Mouse (Mus musculus) lung, adult 2 months (tissue): Measurements from ENCODE around the gene Trim28. TPM values are rescaled to one million over a fixed set of nuclear protein-coding genes. Genes with fewer than 3 reads are reported as not detected.

Experiments
- DNase-seq: peaks from one replicate; pipeline ENCODE4 v3.0.0; 2022
- H3K4me1 ChIP-seq: fragments of 200-500 bp; 2 replicates; pipeline ENCODE4 v1.6.1; 2011; ENCODE audit warnings: low read length; ENCODE audit not compliant: control insufficient read depth, insufficient read depth
- H3K4me3 ChIP-seq: fragments of 200-500 bp; replicated peaks from 2 replicates; pipeline ENCODE3; 2011; ENCODE audit warnings: low read depth, mild to moderate bottlenecking, control low read depth, low read length; ENCODE audit errors: extremely low read depth
- CTCF ChIP-seq: fragments of 200-500 bp; IDR thresholded peaks from 2 replicates; pipeline ENCODE4 v1.5.1; 2011; ENCODE audit warnings: mild to moderate bottlenecking, low read length, control low read depth; ENCODE audit not compliant: insufficient read depth
- POLR2A ChIP-seq: fragments of 200-500 bp; IDR thresholded peaks from 2 replicates; pipeline ENCODE4 v1.6.1; 2011; ENCODE audit warnings: low read depth, mild to moderate bottlenecking, control low read depth, low read length, borderline replicate concordance; ENCODE audit errors: extremely low read depth
- WGBS: fragments of 180-500 bp; shearing (Covaris S2); methylation state at CpG from one replicate; pipeline ENCODE4 v1.1.7; 2018; 5-methylcytosine and 5-hydroxymethylcytosine counted together
- polyA plus RNA-seq: library from polyadenylated mRNA; depleted of rRNA; stranded (reverse); fragments of >200 nt; gene quantifications from 2 replicates; pipeline ENCODE4 v1.2.3, GENCODE M21; 2012

The Trim28 gene
- polyA plus RNA-seq, 1 experiment: 214 TPM

DNA sequence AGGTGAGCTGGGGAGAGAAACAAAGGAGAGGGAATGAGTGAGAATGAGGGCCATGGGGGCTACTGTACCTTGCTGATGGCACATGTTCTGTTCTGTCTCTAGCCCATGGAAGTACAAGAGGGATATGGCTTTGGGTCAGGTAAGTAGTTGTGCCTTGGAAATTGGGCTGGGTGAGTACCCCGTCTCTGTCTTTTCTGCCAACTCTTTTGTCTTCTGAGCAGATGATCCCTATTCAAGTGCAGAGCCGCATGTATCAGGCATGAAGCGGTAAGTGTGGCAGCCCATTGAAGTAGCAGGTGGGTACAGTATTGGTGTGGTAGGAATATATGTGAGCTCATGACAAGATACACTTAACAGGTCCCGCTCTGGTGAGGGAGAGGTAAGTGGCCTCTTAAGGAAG, 30.1 kb downstream of the Trim28 start:
- no peak for DNase-seq
- peaks cover 11% of the 10 kb centered on the region for H3K4me1 ChIP-seq
- TF ChIP-seq CTCF (no peak), POLR2A (no peak)
- no peak overlapping the region for H3K4me3 ChIP-seq
- 94% methylated on average over 4 of the region's 4 CpGs for WGBS

DNA sequence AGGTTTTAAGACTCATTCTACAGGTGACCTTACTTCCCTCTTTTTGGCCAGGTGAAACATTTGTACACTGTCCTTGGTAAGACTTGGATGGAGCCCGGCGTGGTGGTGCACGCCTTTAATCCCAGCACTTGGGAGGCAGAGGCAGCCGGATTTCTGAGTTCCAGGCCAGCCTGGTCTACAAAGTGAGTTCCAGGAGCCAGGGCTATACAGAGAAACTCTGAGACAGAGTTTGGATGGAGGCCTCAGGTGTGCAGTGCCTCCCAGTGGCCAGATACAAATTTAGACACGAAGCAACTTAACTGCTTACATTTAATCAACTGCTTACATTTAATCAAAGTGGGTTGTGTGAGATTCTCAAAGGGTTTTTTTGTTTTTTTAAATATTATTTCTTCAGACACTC, 32.2 kb downstream of the Trim28 start:
- peaks cover 7% of the 10 kb centered on the region; the same call in 1 of the 2 replicates for H3K4me1 ChIP-seq
- 61% methylated on average over 5 of the region's 5 CpGs for WGBS
- 0 out of 2 replicates have a peak, but pooled peaks have one; percentile 13 for TF ChIP-seq CTCF
- no peak for TF ChIP-seq POLR2A
- no peak for DNase-seq
- no peak overlapping the region for H3K4me3 ChIP-seq

DNA sequence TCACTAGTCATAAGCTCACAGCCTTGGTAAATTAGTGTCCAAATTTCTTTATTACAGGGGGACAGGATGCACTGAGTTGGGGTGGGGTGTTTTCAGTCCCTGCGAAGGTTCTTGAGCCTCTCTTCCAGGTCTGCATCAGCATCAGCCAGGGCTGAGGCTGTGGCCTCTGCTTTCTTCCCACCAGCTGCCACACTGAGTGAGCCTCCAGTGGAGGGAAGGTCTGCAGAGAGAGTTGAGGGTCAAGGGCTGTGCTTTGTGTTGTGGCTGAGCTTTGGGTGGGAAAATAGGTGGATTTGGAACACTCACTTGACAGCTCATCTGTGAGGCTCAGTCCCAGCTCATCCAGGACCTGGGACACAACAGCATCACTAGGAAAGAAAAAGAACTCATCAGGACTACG, 33.1 kb downstream of the Trim28 start:
- DNase-seq: no peak
- no peak for TF ChIP-seq CTCF
- TF ChIP-seq POLR2A: no peak
- WGBS: 66% methylated on average over 2 of the region's 2 CpGs
- no peak overlapping the region for H3K4me3 ChIP-seq
- peaks cover 7% of the 10 kb centered on the region; the same call in 1 of the 2 replicates for H3K4me1 ChIP-seq

DNA sequence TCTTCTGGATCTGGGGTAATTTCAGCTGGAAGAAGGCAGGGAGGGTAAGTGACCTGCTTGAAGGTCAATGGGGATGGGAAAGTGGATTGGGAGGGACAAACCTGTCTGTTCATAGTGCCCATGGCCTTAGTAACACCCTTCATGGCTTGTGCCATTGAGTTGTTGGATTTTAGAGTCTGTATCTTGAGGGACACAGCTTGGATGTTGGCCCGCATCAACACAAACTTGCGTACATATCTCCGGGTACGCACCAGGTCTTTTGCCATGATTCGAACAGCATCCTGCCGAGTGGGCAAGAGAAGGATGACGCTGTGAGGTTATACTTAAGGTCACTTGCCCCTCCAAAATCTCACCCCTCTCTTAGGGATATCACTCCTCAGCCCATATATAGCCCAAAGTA, 33.6 kb downstream of the Trim28 start:
- WGBS: 89% methylated on average over 7 of the region's 7 CpGs
- no peak for DNase-seq
- no peak for TF ChIP-seq CTCF
- no peak for TF ChIP-seq POLR2A
- Histone ChIP-seq H3K4me3 (no peak overlapping the region), H3K4me1 (peaks cover 7% of the 10 kb centered on the region; the same call in 1 of the 2 replicates)

DNA sequence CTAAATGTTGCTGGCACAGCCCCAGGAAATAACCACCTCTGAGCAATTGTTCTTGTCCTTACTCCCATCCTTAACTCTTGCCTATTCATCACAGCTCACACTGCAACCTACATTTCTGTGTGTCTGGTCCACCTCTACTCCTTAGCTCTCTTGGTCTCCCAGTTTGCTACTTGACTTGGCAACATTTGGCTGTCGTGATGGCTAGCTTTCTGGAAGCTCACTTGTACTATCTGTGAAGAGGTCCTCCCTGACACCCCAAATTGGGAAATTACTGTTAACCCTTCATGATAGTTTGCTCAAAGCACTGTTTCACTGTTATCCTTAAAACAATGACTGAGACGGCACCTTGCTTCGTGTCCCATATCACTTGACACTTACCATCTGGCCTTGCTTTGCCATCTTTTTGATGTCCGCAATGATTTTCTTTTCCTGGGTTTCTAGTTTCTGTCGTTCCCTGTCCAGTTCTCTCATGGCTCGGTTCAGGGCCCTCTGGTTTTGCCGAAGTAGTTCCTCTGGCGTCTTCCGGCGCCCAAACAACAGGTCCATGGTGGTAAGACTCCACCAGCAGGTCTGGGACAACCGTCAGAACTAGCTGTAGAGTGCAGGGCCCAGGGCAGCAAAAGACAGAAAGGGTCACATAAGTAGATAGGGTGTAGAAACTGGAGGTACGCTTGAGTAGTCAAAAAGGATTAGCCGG, 34.7 kb downstream of the Trim28 start:
- peak overlapping the region; percentile 89 for H3K4me3 ChIP-seq
- no peak for TF ChIP-seq POLR2A
- no peak for TF ChIP-seq CTCF
- H3K4me1 ChIP-seq: peaks cover 7% of the 10 kb centered on the region
- no peak for DNase-seq
- 35% methylated on average over 13 of the region's 13 CpGs for WGBS

DNA sequence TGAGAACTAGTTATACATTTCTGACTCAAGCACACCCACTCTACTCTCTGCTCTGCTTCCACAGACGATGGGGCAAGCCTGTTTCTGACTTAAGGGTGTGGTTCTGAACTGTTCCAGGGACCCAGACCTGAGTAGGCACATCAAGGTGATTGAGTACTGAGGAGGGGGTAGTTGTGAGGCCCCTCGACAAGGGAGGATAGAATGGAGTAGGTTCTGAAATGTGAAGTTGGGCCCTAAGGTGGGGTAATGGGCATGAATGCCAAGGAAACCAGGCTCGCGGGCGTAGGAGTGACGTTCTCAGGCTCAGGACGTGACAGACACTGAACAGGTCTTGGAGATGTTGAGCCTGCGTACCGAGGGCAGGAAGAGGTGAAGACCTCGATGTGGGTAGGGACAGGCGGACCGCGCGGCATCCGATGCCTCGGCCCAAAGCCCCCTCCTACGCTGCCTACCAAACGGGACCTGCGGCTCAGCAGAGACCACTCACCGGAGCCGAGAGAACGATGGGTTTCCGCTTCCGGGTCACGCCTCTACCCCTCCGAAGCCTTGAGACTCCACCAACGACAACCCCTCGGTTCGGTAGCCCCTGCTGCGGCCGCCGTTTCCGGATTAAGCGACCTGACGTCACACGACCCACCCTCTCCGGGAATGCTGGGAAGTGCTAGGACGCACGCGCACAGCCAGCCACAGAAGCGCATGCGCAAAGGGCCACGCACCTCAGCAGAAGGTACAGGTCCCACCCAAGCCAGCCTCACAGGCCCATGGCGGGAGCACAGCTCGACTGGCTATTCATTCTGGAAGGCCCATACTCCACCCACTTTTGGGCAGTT, 35.4 kb downstream of the Trim28 start, which contains the start of gene Chmp2a:
Chmp2a (minus strand) TSS at position 660 of the 830 bp plus-strand sequence.
- DNase-seq: peak; percentile 97
- Histone ChIP-seq H3K4me1 (peaks cover 10% of the 10 kb centered on the region), H3K4me3 (peak within 1 kb of the TSS; percentile 89)
- TF ChIP-seq POLR2A: peak; percentile 87
- TF ChIP-seq CTCF: no peak
- under 1% methylated on average over 45 of the region's 45 CpGs for WGBS

- WGBS: 74% methylated on average over 17 of the region's 17 CpGs
- no peak overlapping the region for H3K4me3 ChIP-seq
- peaks cover 10% of the 10 kb centered on the region for H3K4me1 ChIP-seq
- no peak for DNase-seq
- TF ChIP-seq POLR2A (no peak), CTCF (no peak)
These were observed 36.4 kb downstream of the Trim28 start for GRCm38 (mm10) chr7:13035211-13035855.

GRCm38 (mm10) chr7:13036806-13037205, 37.9 kb downstream of the Trim28 start:
- no peak for TF ChIP-seq CTCF
- TF ChIP-seq POLR2A: no peak
- H3K4me3 ChIP-seq: peak overlapping the region; percentile 86
- H3K4me1 ChIP-seq: peaks cover 10% of the 10 kb centered on the region
- WGBS: 26% methylated on average over 4 of the region's 4 CpGs
- no peak for DNase-seq

GRCm38 (mm10) chr7:13037366-13037765, 38.5 kb downstream of the Trim28 start:
- WGBS: under 1% methylated on average over 32 of the region's 33 CpGs
- no peak for TF ChIP-seq CTCF
- TF ChIP-seq POLR2A: no peak
- H3K4me1 ChIP-seq: peaks cover 10% of the 10 kb centered on the region
- peak overlapping the region; percentile 86 for H3K4me3 ChIP-seq
- no peak for DNase-seq

DNA sequence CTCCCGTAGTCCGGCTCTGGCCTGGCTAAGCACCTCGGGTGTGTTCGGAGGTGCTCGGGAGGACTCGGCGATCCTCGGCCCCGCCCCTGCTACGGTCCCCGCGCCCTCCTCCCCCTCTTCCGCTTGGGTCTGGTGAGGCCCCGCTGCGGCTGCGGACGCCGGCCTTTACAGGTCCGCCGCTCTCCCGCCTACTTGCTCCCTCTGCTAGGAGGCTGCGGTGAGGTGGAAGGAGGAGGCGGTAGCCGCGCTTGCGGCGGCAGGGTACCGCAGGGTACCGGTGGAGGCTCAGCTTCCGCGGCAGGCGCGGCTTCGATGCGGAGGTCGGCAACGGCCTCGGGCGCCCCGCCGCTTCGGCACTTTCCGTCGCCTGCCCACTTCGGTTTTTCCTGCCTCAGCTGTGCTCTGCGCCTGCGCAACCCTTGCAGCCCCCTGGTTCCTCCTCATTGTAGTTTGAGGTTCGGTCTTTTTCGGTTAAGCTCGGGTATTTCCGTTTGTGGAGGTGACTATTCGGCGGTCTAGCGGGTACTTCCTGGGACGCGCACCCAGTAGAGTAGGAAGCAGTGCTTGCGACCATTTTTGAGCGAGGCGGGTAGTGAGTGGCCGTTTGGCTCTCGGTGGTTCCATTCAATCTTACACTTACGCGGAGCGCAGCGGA, 39.1 kb downstream of the Trim28 start, which contains the start of gene Ube2m:
Ube2m (minus strand) TSS at position 375 of the 655 bp plus-strand sequence.
- peak; percentile 99 for DNase-seq
- peak within 1 kb of the TSS; percentile 88 for H3K4me3 ChIP-seq
- WGBS: 1% methylated on average over 63 of the region's 65 CpGs
- peaks cover 10% of the 10 kb centered on the region for H3K4me1 ChIP-seq
- TF ChIP-seq CTCF (no peak), POLR2A (peak; percentile 90)
